Mouse (Mus musculus): ENCODE results near the gene Timp4. TPM values are rescaled to one million over a fixed set of nuclear protein-coding genes. Genes with fewer than 3 reads are reported as not detected.
"Not testable (repeated sequence)": the region's sequence is repeated elsewhere in the genome, so short reads cannot be mapped to it uniquely, and the experiment has no call there.

Gene Timp4
- polyA plus RNA-seq, 1 experiment: not detected

DNA sequence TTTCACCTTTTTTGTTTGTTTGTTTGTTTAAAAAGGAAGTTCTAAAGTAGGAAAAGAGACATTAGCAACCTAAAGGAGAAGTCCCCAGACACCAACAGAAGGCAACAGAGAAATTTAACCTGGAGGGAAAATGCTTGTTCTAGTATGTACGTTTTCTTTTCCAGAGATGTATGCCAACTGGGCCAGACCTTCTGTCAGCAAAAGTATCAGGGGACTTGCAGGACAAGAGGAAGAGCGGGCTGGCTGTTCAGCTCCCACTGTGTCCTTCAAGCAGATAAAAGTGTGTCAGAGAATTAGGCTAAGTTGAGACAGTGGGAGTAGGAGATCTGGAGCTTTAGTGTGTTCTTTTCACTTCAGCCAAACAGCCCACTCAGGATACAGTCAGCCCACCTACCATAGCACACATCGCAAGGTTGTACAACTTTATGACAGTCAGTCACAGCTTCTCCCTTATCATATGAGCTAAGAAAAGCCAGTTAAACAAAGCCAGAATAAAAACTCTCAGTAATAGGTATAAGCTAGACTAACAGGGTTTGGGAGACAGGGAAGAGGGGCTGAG lies 6.4 kb downstream of the Timp4 start:
- H3K27me3 ChIP-seq (ENCODE audit: control insufficient read depth, insufficient read depth, low read length, poor library complexity, severe bottlenecking): no peaks in the 10 kb centered on the region
- no peak for TF ChIP-seq POLR2A (IDR thresholded peaks at IDR 0.05; ENCODE audit: insufficient read depth, low read length)
- TF ChIP-seq EP300 (IDR thresholded peaks at IDR 0.05; ENCODE audit: insufficient read depth, low read depth, low read length): no peak
- no peak for TF ChIP-seq CTCF (IDR thresholded peaks at IDR 0.05; ENCODE audit: low read depth, low read length)
- no peak overlapping the region for H3K27ac ChIP-seq (ENCODE audit: insufficient read depth, low read length)
- H3K36me3 ChIP-seq (ENCODE audit: control insufficient read depth, insufficient read depth, low read length, poor library complexity, severe bottlenecking): no peaks in the 10 kb centered on the region
- peaks cover 6% of the 10 kb centered on the region; the same call in 1 of the 2 replicates for H3K9me3 ChIP-seq (replicated peaks; ENCODE audit: control insufficient read depth, insufficient read depth, low read length, poor library complexity, severe bottlenecking)
- H3K4me1 ChIP-seq (ENCODE audit: control insufficient read depth, insufficient read depth, low read length): no peaks in the 10 kb centered on the region
- no peak overlapping the region for H3K4me3 ChIP-seq (ENCODE audit: low read depth, low read length)
- H3K9ac ChIP-seq (ENCODE audit: low read depth, poor library complexity, severe bottlenecking): no peak overlapping the region

DNA sequence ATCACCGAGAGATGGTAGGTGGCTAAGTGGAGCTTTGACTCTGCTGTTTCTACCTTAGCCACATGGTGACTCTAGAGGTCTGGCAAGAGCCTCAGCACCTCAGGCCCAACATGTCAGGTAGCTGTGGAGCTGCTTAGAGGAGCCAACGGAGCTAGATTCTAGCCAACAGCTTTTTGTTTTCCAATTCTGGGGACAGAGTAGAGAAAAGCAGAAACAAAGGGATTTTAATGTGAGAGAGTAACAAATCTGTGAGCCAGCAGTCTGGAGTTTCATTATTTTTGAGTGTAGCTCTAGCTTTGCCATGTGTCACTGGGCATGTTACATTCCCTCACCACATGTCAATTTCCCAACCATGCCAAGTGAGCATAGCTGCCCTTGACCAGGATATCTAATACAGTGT lies 7.8 kb downstream of the Timp4 start:
- TF ChIP-seq EP300 (IDR thresholded peaks at IDR 0.05; ENCODE audit: insufficient read depth, low read depth, low read length) (no peak), CTCF (IDR thresholded peaks at IDR 0.05; ENCODE audit: low read depth, low read length) (no peak), POLR2A (IDR thresholded peaks at IDR 0.05; ENCODE audit: insufficient read depth, low read length) (no peak)
- Histone ChIP-seq H3K4me3 (ENCODE audit: low read depth, low read length) (no peak overlapping the region), H3K36me3 (ENCODE audit: control insufficient read depth, insufficient read depth, low read length, poor library complexity, severe bottlenecking) (no peaks in the 10 kb centered on the region), H3K4me1 (ENCODE audit: control insufficient read depth, insufficient read depth, low read length) (no peaks in the 10 kb centered on the region), H3K9ac (ENCODE audit: low read depth, poor library complexity, severe bottlenecking) (no peak overlapping the region), H3K9me3 (replicated peaks; ENCODE audit: control insufficient read depth, insufficient read depth, low read length, poor library complexity, severe bottlenecking) (peaks cover 6% of the 10 kb centered on the region; the same call in 1 of the 2 replicates), H3K27me3 (ENCODE audit: control insufficient read depth, insufficient read depth, low read length, poor library complexity, severe bottlenecking) (no peaks in the 10 kb centered on the region), H3K27ac (ENCODE audit: insufficient read depth, low read length) (no peak overlapping the region)

DNA sequence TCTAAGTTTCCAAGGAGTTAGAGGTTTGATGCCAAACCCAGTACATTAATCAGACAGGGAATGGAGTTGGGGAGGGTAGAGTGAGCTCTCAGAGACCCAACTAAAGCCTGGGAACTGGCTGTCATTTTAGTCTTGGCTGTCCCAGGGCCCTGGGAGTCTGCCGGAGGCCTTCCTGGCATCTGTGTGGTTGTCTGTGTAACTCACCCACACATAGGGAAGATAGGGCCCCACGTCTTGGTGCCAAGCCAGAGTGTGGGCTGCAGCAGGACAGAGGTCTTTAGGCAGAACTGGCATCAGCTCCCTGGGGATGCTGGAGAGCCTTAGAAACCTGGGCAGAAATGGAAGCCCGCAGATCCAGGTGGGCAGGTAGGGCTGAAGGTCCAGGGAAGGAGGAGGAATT lies 10.1 kb downstream of the Timp4 start:
- TF ChIP-seq EP300 (IDR thresholded peaks at IDR 0.05; ENCODE audit: insufficient read depth, low read depth, low read length) (no peak), CTCF (IDR thresholded peaks at IDR 0.05; ENCODE audit: low read depth, low read length) (no peak), POLR2A (IDR thresholded peaks at IDR 0.05; ENCODE audit: insufficient read depth, low read length) (no peak)
- Histone ChIP-seq H3K27me3 (ENCODE audit: control insufficient read depth, insufficient read depth, low read length, poor library complexity, severe bottlenecking) (no peaks in the 10 kb centered on the region), H3K9ac (ENCODE audit: low read depth, poor library complexity, severe bottlenecking) (no peak overlapping the region), H3K27ac (ENCODE audit: insufficient read depth, low read length) (no peak overlapping the region), H3K4me3 (ENCODE audit: low read depth, low read length) (no peak overlapping the region), H3K36me3 (ENCODE audit: control insufficient read depth, insufficient read depth, low read length, poor library complexity, severe bottlenecking) (no peaks in the 10 kb centered on the region), H3K9me3 (replicated peaks; ENCODE audit: control insufficient read depth, insufficient read depth, low read length, poor library complexity, severe bottlenecking) (peaks cover 6% of the 10 kb centered on the region; the same call in 1 of the 2 replicates), H3K4me1 (ENCODE audit: control insufficient read depth, insufficient read depth, low read length) (no peaks in the 10 kb centered on the region)

DNA sequence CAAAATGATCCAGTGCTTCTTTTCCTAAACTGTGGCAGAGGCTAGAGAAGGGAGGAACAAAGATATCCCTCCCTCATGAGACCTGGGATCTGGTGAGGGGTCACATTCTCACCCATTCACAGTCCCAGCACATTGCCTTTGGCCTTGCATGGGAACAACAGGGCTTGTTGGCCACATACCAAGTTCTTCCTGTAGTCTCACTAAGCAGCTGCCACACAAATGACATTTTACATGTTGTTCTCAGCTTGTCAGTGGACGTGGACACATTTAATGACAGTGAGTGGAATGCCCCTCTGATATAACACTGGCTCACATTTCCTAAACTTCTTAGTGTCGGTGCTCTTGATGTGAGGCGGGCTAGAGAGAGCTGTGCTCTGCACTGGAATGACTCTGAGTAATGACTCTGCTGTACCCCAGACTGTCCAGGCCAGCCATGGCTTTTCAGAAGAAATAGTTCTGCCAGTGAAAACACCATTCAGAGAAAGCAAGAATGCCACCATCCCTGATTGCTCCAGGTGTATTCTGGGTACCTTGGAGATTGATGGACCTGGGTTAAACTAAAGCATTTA lies 10.8 kb downstream of the Timp4 start:
- H3K9me3 ChIP-seq (replicated peaks; ENCODE audit: control insufficient read depth, insufficient read depth, low read length, poor library complexity, severe bottlenecking): peaks cover 6% of the 10 kb centered on the region; the same call in 1 of the 2 replicates
- H3K4me1 ChIP-seq (ENCODE audit: control insufficient read depth, insufficient read depth, low read length): no peaks in the 10 kb centered on the region
- no peak overlapping the region for H3K27ac ChIP-seq (ENCODE audit: insufficient read depth, low read length)
- no peaks in the 10 kb centered on the region for H3K27me3 ChIP-seq (ENCODE audit: control insufficient read depth, insufficient read depth, low read length, poor library complexity, severe bottlenecking)
- TF ChIP-seq CTCF (IDR thresholded peaks at IDR 0.05; ENCODE audit: low read depth, low read length) (no peak), POLR2A (IDR thresholded peaks at IDR 0.05; ENCODE audit: insufficient read depth, low read length) (no peak), EP300 (IDR thresholded peaks at IDR 0.05; ENCODE audit: insufficient read depth, low read depth, low read length) (no peak)
- no peak overlapping the region for H3K9ac ChIP-seq (ENCODE audit: low read depth, poor library complexity, severe bottlenecking)
- no peaks in the 10 kb centered on the region for H3K36me3 ChIP-seq (ENCODE audit: control insufficient read depth, insufficient read depth, low read length, poor library complexity, severe bottlenecking)
- H3K4me3 ChIP-seq (ENCODE audit: low read depth, low read length): no peak overlapping the region

DNA sequence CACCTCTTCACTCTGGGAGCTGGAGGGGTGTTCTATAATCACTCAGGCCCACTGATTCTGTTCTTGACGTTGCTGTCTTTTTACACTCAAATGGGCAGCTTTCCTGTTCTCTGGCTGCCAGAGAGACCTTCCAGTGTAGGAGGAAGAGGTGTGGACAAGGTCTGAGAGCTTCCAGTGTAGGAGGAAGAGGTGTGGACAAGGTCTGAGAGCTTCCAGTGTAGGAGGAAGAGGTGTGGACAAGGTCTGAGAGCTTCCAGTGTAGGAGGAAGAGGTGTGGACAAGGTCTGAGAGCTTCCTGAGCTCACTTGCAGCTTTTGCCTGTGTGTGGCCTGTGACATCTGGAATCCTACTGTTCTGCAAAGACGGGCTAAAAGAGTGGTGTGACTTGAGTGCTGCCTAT lies 11.6 kb downstream of the Timp4 start:
- not testable (repeated sequence) for H3K9me3 ChIP-seq (replicated peaks; ENCODE audit: control insufficient read depth, insufficient read depth, low read length, poor library complexity, severe bottlenecking); H3K9ac ChIP-seq (ENCODE audit: low read depth, poor library complexity, severe bottlenecking); H3K4me3 ChIP-seq (ENCODE audit: low read depth, low read length); H3K36me3 ChIP-seq (ENCODE audit: control insufficient read depth, insufficient read depth, low read length, poor library complexity, severe bottlenecking); H3K27me3 ChIP-seq (ENCODE audit: control insufficient read depth, insufficient read depth, low read length, poor library complexity, severe bottlenecking); H3K4me1 ChIP-seq (ENCODE audit: control insufficient read depth, insufficient read depth, low read length); H3K27ac ChIP-seq (ENCODE audit: insufficient read depth, low read length)

DNA sequence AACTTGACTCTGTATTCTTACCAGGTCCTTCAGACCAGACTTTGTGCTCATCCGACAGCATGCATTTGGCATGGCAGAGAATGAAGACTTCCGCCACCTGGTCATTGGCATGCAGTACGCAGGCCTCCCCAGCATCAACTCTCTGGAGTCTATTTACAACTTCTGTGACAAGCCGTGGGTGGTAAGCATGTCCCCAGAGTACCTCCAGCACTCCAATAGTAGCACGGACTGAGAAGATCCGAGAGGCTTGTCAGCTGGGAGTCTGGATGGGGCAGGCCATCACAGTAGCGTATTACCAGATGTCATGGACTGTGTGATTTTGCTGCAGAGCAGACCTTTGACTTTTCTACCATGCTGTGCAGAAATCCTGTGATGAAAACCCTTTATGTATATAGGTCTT lies 12.7 kb downstream of the Timp4 start:
- Histone ChIP-seq H3K9ac (ENCODE audit: low read depth, poor library complexity, severe bottlenecking) (no peak overlapping the region), H3K36me3 (ENCODE audit: control insufficient read depth, insufficient read depth, low read length, poor library complexity, severe bottlenecking) (no peaks in the 10 kb centered on the region), H3K4me1 (ENCODE audit: control insufficient read depth, insufficient read depth, low read length) (no peaks in the 10 kb centered on the region), H3K4me3 (ENCODE audit: low read depth, low read length) (no peak overlapping the region), H3K27me3 (ENCODE audit: control insufficient read depth, insufficient read depth, low read length, poor library complexity, severe bottlenecking) (no peaks in the 10 kb centered on the region), H3K27ac (ENCODE audit: insufficient read depth, low read length) (no peak overlapping the region), H3K9me3 (replicated peaks; ENCODE audit: control insufficient read depth, insufficient read depth, low read length, poor library complexity, severe bottlenecking) (peaks cover 6% of the 10 kb centered on the region)
- TF ChIP-seq POLR2A (IDR thresholded peaks at IDR 0.05; ENCODE audit: insufficient read depth, low read length) (no peak), CTCF (IDR thresholded peaks at IDR 0.05; ENCODE audit: low read depth, low read length) (no peak), EP300 (IDR thresholded peaks at IDR 0.05; ENCODE audit: insufficient read depth, low read depth, low read length) (no peak)

All from ES-Bruce4 (cell line).